Mouse (Mus musculus): ENCODE measurements at regions not wholly inside any gene's neighbourhood (a gene's known extent, or its start where the extent isn't known, plus 50 kb on each side); places are given as distances from the start of the nearest gene placed in this dataset.

DNA sequence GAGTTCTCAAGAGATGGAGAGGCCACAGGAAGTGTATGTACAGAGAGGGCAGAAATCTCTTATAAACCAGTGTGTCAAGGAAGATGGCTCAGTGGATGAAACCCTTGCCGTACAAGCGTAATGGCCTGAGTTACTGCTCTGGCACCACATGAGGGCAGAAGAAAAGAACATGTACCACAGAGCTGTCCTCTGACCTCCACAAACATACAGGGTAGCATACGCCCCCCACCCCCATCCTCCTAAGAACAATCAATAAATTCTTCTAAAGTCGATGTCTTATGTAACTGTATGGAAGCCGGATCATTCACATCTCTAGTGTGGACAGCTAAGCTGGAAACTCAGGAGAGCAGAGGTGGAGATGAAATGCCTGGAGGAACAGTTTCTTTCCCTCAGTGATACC lies 227.9 kb upstream of the Gpc5 start:
- DNase-seq (ENCODE audit: low spot score), result no peak

DNA sequence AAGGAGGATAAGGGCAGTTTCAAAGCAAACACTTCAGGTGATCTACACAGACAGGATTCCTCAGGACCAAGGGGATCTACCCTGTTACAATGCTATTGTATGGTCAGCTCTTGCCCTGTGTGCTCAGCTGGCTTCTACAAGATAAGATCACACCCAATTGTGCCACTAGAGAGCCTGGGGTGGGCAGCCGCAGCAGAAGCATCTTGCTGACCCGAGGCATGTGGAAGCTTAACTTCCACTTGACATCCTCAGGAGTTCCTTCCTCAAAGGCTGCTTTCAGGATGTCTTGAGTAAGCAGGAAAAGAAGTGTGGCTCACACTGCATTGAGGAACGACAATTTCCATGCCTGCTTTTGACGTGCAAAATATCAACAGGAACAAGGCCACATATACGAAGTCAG lies 222.8 kb upstream of the Gpc5 start:
- no peak for DNase-seq (ENCODE audit: low spot score)

- no peak for DNase-seq (ENCODE audit: low spot score)
Measured at GRCm38 (mm10) chr14:114875101-114875500, 216.9 kb upstream of the Gpc5 start.

- no peak for DNase-seq (ENCODE audit: low spot score)
Measured at GRCm38 (mm10) chr14:114876427-114876826, 215.6 kb upstream of the Gpc5 start.

DNA sequence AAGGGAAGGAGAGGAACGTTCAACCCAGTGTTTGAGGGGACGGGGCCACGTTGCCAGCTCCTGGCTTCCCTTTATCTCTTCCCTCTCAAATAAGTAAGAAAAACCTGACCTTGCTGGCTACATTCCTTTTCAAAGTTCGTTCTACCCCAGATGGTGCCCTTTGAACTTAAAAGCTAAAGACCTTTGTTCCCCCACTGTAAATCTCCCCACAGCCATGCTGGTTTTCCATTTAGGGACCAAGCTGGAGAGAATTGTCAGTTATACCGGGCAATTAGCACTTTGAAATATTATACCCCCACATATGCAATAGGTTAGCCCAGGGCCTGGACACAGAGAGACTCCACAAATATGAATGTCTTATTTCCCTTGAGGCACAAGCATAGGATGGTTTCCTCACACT lies 214.5 kb upstream of the Gpc5 start:
- no peak for DNase-seq (ENCODE audit: low spot score)

DNA sequence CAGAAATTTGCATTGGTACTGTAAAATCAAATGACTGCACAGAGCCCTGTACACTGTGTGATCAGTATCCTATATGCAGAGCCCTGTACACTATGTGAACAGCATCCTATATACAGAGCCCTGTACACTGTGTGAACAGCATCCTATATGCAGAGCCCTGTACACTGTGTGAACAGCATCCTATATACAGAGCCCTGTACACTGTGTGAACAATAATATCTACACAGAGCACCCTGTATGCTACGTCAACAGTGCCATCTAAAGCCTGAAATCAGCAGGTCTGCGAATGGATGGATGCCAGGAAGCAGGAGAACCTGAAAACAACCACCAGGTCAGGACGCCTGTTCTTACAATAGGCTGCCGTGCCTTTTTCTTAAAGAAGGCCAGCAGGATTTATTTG lies 211.7 kb upstream of the Gpc5 start:
- DNase-seq (ENCODE audit: low spot score), result no peak

DNA sequence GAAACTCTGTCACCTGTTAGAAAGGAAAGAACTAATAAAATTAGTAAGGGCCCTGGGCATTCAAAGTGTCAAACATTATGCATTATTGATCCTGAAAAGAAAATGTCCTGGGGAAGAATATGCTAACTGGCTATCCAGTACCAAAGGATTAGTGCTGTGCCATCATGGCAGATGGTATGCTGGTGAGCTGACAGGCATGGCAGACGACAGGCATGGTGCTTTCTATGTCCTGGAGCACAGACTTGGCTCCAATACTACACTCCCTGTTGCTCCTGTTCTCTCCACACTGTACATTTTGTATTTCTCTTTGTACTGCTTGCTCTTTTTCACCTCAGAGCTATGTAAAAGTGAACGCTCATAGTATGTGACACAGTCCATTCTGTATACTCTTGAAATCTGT lies 187.9 kb upstream of the Gpc5 start:
- DNase-seq (ENCODE audit: low spot score), result no peak

GRCm38 (mm10) chr14:114912271-114912670 lies 179.7 kb upstream of the Gpc5 start:
- no peak for DNase-seq (ENCODE audit: low spot score)

DNA sequence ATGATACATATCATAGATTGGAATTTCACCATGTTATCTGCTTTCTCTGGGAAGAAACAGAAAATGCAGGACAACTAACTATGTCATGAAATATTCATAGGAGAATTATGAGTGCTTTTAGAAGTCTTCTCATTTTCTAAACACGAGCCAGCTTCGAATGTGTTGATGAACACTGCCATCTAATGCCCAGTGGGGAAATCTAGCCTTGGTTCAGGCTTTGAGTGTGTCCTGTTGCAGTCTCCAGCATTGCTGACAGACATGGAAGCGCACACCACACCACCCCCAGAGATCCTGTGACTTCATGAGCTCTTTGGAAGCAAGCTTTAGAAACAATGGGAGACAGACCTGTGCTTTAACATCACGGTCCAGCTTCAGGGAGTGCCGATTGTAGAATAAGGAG lies 178.8 kb upstream of the Gpc5 start:
- DNase-seq (ENCODE audit: low spot score), result peak; percentile 5

DNA sequence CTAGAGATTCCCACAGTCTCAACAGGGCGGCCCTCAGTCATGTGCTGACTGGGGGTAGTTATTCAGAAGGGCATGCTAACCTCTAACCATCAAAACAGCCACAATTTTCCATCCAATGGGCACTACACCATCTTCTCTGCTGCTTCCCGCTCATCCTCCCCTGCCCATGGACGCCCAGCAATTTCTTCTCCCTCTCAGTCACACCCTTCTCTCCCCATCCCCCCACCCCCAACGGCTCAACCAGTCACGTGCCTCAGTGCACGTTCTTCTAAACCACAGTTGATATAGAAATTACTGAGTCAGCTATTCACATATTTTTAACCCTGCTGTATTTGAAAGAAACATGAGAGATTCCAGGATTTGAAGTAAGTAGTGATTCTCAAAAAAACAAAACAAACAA lies 146.3 kb upstream of the Gpc5 start:
- DNase-seq (ENCODE audit: low spot score), result no peak

DNA sequence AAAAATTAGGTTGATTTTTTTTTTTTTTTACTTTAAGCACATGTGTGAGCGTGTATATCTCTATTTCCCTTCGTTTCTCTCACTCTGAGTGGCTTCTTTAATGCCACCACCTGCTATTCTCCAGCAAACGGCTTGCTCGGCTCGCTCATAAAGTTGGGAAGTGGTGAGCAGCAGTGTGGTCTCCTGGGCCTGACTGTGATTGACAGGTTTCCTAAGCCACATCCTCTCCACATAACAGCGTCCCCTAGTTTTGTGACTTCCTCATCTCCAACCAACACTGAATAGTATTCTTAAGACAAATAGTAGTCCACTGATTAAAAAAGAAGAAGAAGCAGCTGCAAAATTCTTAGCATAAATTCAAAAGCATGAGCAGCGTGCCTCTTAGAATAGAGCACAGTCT lies 145.7 kb upstream of the Gpc5 start:
- DNase-seq (ENCODE audit: low spot score), result no peak

- no peak for DNase-seq (ENCODE audit: low spot score)
Measured at GRCm38 (mm10) chr14:114948341-114949155, 143.5 kb upstream of the Gpc5 start.

DNA sequence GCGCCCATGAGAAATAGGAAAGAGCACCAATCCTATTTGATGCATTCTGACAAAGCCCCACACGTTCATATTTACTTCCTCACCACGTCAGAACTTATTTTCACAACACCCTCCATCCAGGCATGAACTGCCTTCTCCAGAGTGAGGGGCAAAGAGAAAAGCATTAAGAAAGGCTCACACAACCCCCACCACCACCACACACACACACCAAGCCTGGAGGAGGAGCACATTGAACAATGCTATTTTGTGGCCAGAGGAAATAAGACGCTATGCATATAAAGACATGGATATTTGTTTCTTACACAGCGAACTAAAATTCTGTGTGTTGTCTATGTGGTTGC lies 142.9 kb upstream of the Gpc5 start:
- DNase-seq (ENCODE audit: low spot score), result no peak

DNA sequence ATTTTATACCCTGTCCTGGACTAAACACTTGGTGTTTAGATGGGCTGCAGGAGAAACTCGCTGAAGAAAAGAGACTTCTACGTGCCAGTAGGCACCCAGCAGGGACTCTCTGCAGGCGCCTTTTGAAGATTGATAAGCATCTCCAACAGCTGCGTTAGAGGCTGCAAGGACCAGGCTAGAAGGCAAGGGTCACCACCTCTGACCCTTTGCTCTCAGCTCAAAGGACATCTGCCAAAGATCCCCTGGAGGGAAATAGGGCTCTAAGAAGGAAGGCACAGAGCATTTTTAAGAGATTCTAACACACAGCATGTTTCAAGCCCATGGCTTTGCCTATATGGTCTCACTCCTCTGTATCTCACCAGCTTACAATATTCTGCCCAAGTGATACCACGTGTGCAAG lies 139.7 kb upstream of the Gpc5 start:
- DNase-seq (ENCODE audit: low spot score), result no peak

DNA sequence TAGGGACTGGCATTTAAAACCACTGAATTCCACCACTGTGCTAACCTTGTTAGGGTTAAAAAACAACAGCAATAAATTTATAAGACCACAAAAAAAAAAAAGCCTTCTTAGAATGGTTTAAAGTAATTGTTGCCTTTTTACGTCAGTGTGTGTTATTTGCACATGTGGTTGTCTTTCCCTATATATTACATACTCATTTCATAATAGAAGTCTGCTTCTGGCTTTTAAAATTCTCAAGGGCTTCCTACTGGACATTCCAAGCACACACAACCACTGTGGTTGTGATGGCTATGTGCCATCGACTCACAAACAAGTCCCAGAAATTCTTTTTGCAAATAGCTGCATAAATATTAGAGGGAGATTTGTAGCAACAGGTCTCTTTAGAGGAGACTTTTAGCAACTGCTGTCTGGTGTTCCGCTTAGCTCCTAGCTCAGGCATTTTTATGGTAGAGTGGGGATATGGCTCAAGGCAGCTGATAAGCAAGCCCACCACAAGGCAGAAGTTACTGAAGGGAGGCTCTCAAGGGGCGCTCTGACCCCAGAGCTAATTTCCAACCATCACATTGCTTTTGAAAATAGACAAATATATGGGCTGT lies 138.8 kb upstream of the Gpc5 start:
- no peak for DNase-seq (ENCODE audit: low spot score)

DNA sequence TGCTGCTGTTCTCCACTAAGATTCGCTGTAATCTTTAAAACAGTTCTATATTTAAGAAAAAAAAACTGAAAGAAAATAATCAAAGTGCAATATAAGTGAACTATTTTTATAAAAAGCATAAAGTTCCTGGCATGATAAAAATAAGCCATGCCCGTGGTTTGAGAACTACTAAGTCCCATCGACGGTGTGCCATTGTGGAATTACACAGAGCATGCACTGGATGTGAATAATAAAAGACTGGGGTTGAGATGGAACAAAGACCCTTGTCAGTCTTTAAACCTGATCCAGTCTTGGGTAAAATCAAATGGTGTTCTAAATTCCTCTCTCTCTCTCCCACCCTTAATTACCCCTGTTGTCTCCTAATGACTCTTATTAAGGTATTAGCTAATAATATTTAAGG lies 137.7 kb upstream of the Gpc5 start:
- no peak for DNase-seq (ENCODE audit: low spot score)

- DNase-seq (ENCODE audit: low spot score), result no peak
Measured at GRCm38 (mm10) chr14:114955572-114955971, 136.4 kb upstream of the Gpc5 start.

DNA sequence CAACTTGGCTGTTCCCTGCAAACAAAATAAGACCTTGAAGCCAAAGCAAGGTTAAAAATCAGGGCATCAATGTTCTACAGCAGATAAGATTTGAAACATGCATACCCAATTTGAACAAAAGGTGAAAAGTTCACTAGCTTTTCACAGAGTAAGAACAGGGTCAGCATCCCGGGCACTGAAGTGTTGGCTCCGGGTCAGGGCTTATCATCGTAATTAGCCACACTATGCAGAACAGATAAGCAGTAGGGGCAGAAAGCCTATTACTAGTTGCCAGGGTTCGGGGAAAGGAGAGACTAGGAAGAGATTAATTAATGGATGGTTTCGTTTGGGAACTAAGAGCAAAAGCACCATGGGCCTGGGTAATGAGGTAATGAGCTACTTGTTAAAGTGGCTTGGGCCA lies 131.7 kb upstream of the Gpc5 start:
- no peak for DNase-seq (ENCODE audit: low spot score)

- no peak for DNase-seq (ENCODE audit: low spot score)
Measured at GRCm38 (mm10) chr14:114965941-114966340, 126.1 kb upstream of the Gpc5 start.

- no peak for DNase-seq (ENCODE audit: low spot score)
Measured at GRCm38 (mm10) chr14:114969020-114969419, 123.0 kb upstream of the Gpc5 start.

GRCm38 (mm10) chr14:114981120-114981519 lies 110.9 kb upstream of the Gpc5 start:
- DNase-seq (ENCODE audit: low spot score), result no peak

- no peak for DNase-seq (ENCODE audit: low spot score)
Measured at GRCm38 (mm10) chr14:115003223-115003622, 88.8 kb upstream of the Gpc5 start.

DNA sequence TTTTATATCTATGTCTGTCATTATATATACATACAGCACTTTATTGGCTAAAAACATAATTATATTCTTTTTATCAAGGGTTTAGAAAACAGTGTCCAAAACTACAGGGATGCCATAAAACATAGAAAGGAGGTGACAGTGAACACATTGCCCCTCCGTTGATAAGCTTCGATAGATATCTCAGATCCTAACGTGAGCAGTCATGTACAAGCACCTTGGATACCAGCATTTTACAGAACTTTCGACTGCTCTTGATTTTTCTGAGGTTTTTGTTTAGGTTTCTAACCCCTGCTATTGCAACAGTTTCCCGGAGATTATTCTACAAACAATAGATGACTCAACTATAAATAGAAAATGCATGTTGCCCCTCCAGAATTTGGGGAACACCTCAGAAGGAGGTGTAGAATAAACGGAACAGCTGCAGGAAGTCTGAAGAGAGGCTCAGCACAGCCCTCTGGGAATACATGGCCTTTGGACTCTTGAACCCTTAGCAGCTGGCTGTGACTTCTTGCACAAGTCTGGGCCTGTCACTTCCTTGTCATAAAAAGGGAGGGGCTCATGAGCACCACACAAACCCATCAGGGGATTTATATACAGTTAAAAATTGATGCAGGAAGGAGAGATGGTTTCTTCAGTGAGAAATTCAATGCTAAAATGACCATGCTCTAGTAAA lies 87.1 kb upstream of the Gpc5 start:
- no peak for DNase-seq (ENCODE audit: low spot score)

- DNase-seq (ENCODE audit: low spot score), result no peak
Measured at GRCm38 (mm10) chr14:115010877-115011276, 81.1 kb upstream of the Gpc5 start.
